Mouse (Mus musculus): Measurements from ENCODE around the gene Mroh2a. TPM values are rescaled to one million over a fixed set of nuclear protein-coding genes. Genes with fewer than 3 reads are reported as not detected.

Mroh2a gene
- polyA plus RNA-seq, 1 experiment from 2014 or later = 1.4 TPM

GRCm38 (mm10) chr1:88253106-88253505, 26.3 kb downstream of the Mroh2a start:
- H3K4me3 ChIP-seq (ENCODE audit: low read length) = no peak overlapping the region
- H3K36me3 ChIP-seq (ENCODE audit: control insufficient read depth, insufficient read depth, low read length) = no peaks in the 10 kb centered on the region
- ATAC-seq (ENCODE audit: low FRiP score, low TSS enrichment) = no peak
- no peak overlapping the region for H3K9ac ChIP-seq (ENCODE audit: low read depth, low read length)
- H3K27ac ChIP-seq (ENCODE audit: low read depth, low read length) = no peak overlapping the region
- H3K27me3 ChIP-seq (ENCODE audit: control insufficient read depth, insufficient read depth, low read length) = no peaks in the 10 kb centered on the region
- whole genome bisulfite sequencing = 68% methylated on average over 8 of the region's 8 CpGs
- H3K4me1 ChIP-seq (ENCODE audit: control insufficient read depth, insufficient read depth, low read length) = no peaks in the 10 kb centered on the region
- no peak overlapping the region for H3K4me2 ChIP-seq (replicated peaks; ENCODE audit: low read depth, low read length)
- H3K9me3 ChIP-seq (ENCODE audit: control insufficient read depth, low read length) = peaks cover 72% of the 10 kb centered on the region

GRCm38 (mm10) chr1:88253540-88253939, 26.8 kb downstream of the Mroh2a start:
- H3K4me3 ChIP-seq (ENCODE audit: low read length) = no peak overlapping the region
- peaks cover 67% of the 10 kb centered on the region for H3K9me3 ChIP-seq (ENCODE audit: control insufficient read depth, low read length)
- no peak overlapping the region for H3K27ac ChIP-seq (ENCODE audit: low read depth, low read length)
- no peak overlapping the region for H3K9ac ChIP-seq (ENCODE audit: low read depth, low read length)
- H3K27me3 ChIP-seq (ENCODE audit: control insufficient read depth, insufficient read depth, low read length) = no peaks in the 10 kb centered on the region
- no peaks in the 10 kb centered on the region for H3K36me3 ChIP-seq (ENCODE audit: control insufficient read depth, insufficient read depth, low read length)
- no peak overlapping the region for H3K4me2 ChIP-seq (replicated peaks; ENCODE audit: low read depth, low read length)
- no peaks in the 10 kb centered on the region for H3K4me1 ChIP-seq (ENCODE audit: control insufficient read depth, insufficient read depth, low read length)
- 76% methylated on average over 6 of the region's 6 CpGs for whole genome bisulfite sequencing
- no peak for ATAC-seq (ENCODE audit: low FRiP score, low TSS enrichment)

GRCm38 (mm10) chr1:88254793-88255465, 28.1 kb downstream of the Mroh2a start:
- H3K4me2 ChIP-seq (replicated peaks; ENCODE audit: low read depth, low read length) = no peak overlapping the region
- no peak overlapping the region for H3K4me3 ChIP-seq (ENCODE audit: low read length)
- no peak overlapping the region for H3K27ac ChIP-seq (ENCODE audit: low read depth, low read length)
- H3K27me3 ChIP-seq (ENCODE audit: control insufficient read depth, insufficient read depth, low read length) = no peaks in the 10 kb centered on the region
- H3K4me1 ChIP-seq (ENCODE audit: control insufficient read depth, insufficient read depth, low read length) = no peaks in the 10 kb centered on the region; the same call in 1 of the 2 replicates
- 87% methylated on average over 12 of the region's 12 CpGs for whole genome bisulfite sequencing
- no peaks in the 10 kb centered on the region for H3K36me3 ChIP-seq (ENCODE audit: control insufficient read depth, insufficient read depth, low read length)
- no peak for ATAC-seq (ENCODE audit: low FRiP score, low TSS enrichment)
- no peak overlapping the region for H3K9ac ChIP-seq (ENCODE audit: low read depth, low read length)
- peaks cover 57% of the 10 kb centered on the region for H3K9me3 ChIP-seq (ENCODE audit: control insufficient read depth, low read length)

- Histone ChIP-seq H3K27ac (ENCODE audit: low read depth, low read length) (no peak overlapping the region), H3K27me3 (ENCODE audit: control insufficient read depth, insufficient read depth, low read length) (no peaks in the 10 kb centered on the region), H3K4me2 (replicated peaks; ENCODE audit: low read depth, low read length) (no peak overlapping the region), H3K36me3 (ENCODE audit: control insufficient read depth, insufficient read depth, low read length) (peaks cover 4% of the 10 kb centered on the region; the same call in 1 of the 2 replicates), H3K4me1 (ENCODE audit: control insufficient read depth, insufficient read depth, low read length) (no peaks in the 10 kb centered on the region; the same call in 1 of the 2 replicates), H3K9me3 (ENCODE audit: control insufficient read depth, low read length) (peaks cover 52% of the 10 kb centered on the region), H3K4me3 (ENCODE audit: low read length) (no peak overlapping the region), H3K9ac (ENCODE audit: low read depth, low read length) (no peak overlapping the region)
- no peak for ATAC-seq (ENCODE audit: low FRiP score, low TSS enrichment)
- WGBS = 60% methylated on average over 2 of the region's 2 CpGs
Measured at GRCm38 (mm10) chr1:88255466-88255857, 28.7 kb downstream of the Mroh2a start.

- no peaks in the 10 kb centered on the region; the same call in 1 of the 2 replicates for H3K4me1 ChIP-seq (ENCODE audit: control insufficient read depth, insufficient read depth, low read length)
- no peak overlapping the region for H3K4me3 ChIP-seq (ENCODE audit: low read length)
- no peak overlapping the region for H3K27ac ChIP-seq (ENCODE audit: low read depth, low read length)
- no peak overlapping the region for H3K4me2 ChIP-seq (replicated peaks; ENCODE audit: low read depth, low read length)
- H3K9me3 ChIP-seq (ENCODE audit: control insufficient read depth, low read length) = peaks cover 47% of the 10 kb centered on the region
- WGBS = 81% methylated on average over 13 of the region's 13 CpGs
- H3K27me3 ChIP-seq (ENCODE audit: control insufficient read depth, insufficient read depth, low read length) = no peaks in the 10 kb centered on the region
- H3K36me3 ChIP-seq (ENCODE audit: control insufficient read depth, insufficient read depth, low read length) = peaks cover 12% of the 10 kb centered on the region
- ATAC-seq (ENCODE audit: low FRiP score, low TSS enrichment) = no peak
- H3K9ac ChIP-seq (ENCODE audit: low read depth, low read length) = no peak overlapping the region
Measured at GRCm38 (mm10) chr1:88255989-88256754, 29.4 kb downstream of the Mroh2a start.

- H3K27ac ChIP-seq (ENCODE audit: low read depth, low read length) = no peak overlapping the region
- peaks cover 21% of the 10 kb centered on the region for H3K36me3 ChIP-seq (ENCODE audit: control insufficient read depth, insufficient read depth, low read length)
- 79% methylated on average over 10 of the region's 10 CpGs for WGBS
- H3K4me3 ChIP-seq (ENCODE audit: low read length) = no peak overlapping the region
- peaks cover 45% of the 10 kb centered on the region for H3K9me3 ChIP-seq (ENCODE audit: control insufficient read depth, low read length)
- H3K4me2 ChIP-seq (replicated peaks; ENCODE audit: low read depth, low read length) = no peak overlapping the region
- H3K9ac ChIP-seq (ENCODE audit: low read depth, low read length) = no peak overlapping the region
- H3K27me3 ChIP-seq (ENCODE audit: control insufficient read depth, insufficient read depth, low read length) = no peaks in the 10 kb centered on the region
- no peaks in the 10 kb centered on the region; the same call in 1 of the 2 replicates for H3K4me1 ChIP-seq (ENCODE audit: control insufficient read depth, insufficient read depth, low read length)
- ATAC-seq (ENCODE audit: low FRiP score, low TSS enrichment) = no peak
Measured at GRCm38 (mm10) chr1:88256886-88257663, 30.3 kb downstream of the Mroh2a start.

GRCm38 (mm10) chr1:88257681-88258080, 30.9 kb downstream of the Mroh2a start:
- 83% methylated on average over 6 of the region's 6 CpGs for WGBS
- Histone ChIP-seq H3K36me3 (ENCODE audit: control insufficient read depth, insufficient read depth, low read length) (peaks cover 27% of the 10 kb centered on the region), H3K9me3 (ENCODE audit: control insufficient read depth, low read length) (peaks cover 39% of the 10 kb centered on the region), H3K27ac (ENCODE audit: low read depth, low read length) (no peak overlapping the region), H3K4me3 (ENCODE audit: low read length) (no peak overlapping the region), H3K9ac (ENCODE audit: low read depth, low read length) (no peak overlapping the region), H3K4me2 (replicated peaks; ENCODE audit: low read depth, low read length) (no peak overlapping the region), H3K27me3 (ENCODE audit: control insufficient read depth, insufficient read depth, low read length) (no peaks in the 10 kb centered on the region), H3K4me1 (ENCODE audit: control insufficient read depth, insufficient read depth, low read length) (no peaks in the 10 kb centered on the region; the same call in 1 of the 2 replicates)
- ATAC-seq (ENCODE audit: low FRiP score, low TSS enrichment) = no peak

- Histone ChIP-seq H3K4me2 (replicated peaks; ENCODE audit: low read depth, low read length) (no peak overlapping the region), H3K27me3 (ENCODE audit: control insufficient read depth, insufficient read depth, low read length) (no peaks in the 10 kb centered on the region), H3K36me3 (ENCODE audit: control insufficient read depth, insufficient read depth, low read length) (peaks cover 33% of the 10 kb centered on the region), H3K4me3 (ENCODE audit: low read length) (no peak overlapping the region), H3K27ac (ENCODE audit: low read depth, low read length) (no peak overlapping the region), H3K9ac (ENCODE audit: low read depth, low read length) (no peak overlapping the region), H3K4me1 (ENCODE audit: control insufficient read depth, insufficient read depth, low read length) (no peaks in the 10 kb centered on the region; the same call in 1 of the 2 replicates), H3K9me3 (ENCODE audit: control insufficient read depth, low read length) (peaks cover 35% of the 10 kb centered on the region)
- WGBS = 70% methylated on average over 6 of the region's 6 CpGs
- no peak for ATAC-seq (ENCODE audit: low FRiP score, low TSS enrichment)
Measured at GRCm38 (mm10) chr1:88258361-88258760, 31.6 kb downstream of the Mroh2a start.
